Mouse (Mus musculus) heart, postnatal 0 days (tissue): ENCODE measurements around the gene Ywhae.

Experiments used
- CTCF ChIP-seq: IDR thresholded peaks from 2 replicates; pipeline ENCODE4 v1.5.1; 2016; ENCODE audit warnings: antibody characterized with exemption, control low read depth, low read depth
- EP300 ChIP-seq: IDR thresholded peaks from 2 replicates; pipeline ENCODE4 v1.6.1; 2016; ENCODE audit warnings: antibody characterized with exemption, low read depth

GRCm38 (mm10) chr11:75750537-75750936, 17.9 kb downstream of the Ywhae start:
- TF ChIP-seq CTCF (no peak), EP300 (no peak)
